In genomic region chr4:125194722-125195380, GRCm38 (mm10) we compare ENCODE assay signal across 12 mouse cellular contexts.
DNase-seq lines count a peak whose midpoint lies in the region; ATAC-seq and TF ChIP-seq lines count a peak whose summit lies in the region.
"Had no signal": no experiment of that assay in that cellular context is flagged by ENCODE, and none has a peak within 500 bp of the region (broad histone marks: within the 10 kb centered on the region; RNA-seq: fewer than 3 reads in every experiment).

No protein-coding gene starts in this region.

- TF ChIP-seq CTCF in kidney, adult 2 months (conservative IDR thresholded peaks at IDR 0.05; ENCODE audit: insufficient read depth, insufficient read length, low read depth, low read length) = no peak
- no peak for TF ChIP-seq CTCF in E14TG2a.4 (conservative IDR thresholded peaks at IDR 0.05; ENCODE audit: low read length)

- H3K27me3 ChIP-seq in kidney, adult 2 months (replicated peaks; ENCODE audit: control insufficient read depth, insufficient read depth, low read length) = no peaks in the 10 kb centered on the region
- H3K27me3 ChIP-seq in kidney, embryonic 15.5 days = peaks cover 66% of the 10 kb centered on the region
- H3K27me3 ChIP-seq in E14TG2a.4 (ENCODE audit: insufficient read depth, low read length) = peaks cover 23% of the 10 kb centered on the region
- peaks cover 20% of the 10 kb centered on the region for H3K27me3 ChIP-seq in embryonic facial prominence, embryonic 14.5 days (replicated peaks; ENCODE audit: control insufficient read depth, insufficient read depth, low read length)
- H3K27me3 ChIP-seq in midbrain, embryonic 13.5 days = peaks cover 56% of the 10 kb centered on the region

- no peak overlapping the region for H3K27ac ChIP-seq in kidney, adult 2 months (ENCODE audit: insufficient read depth, low read depth, low read length)
- H3K27ac ChIP-seq in kidney, embryonic 15.5 days = no peak overlapping the region
- no peak overlapping the region for H3K27ac ChIP-seq in embryonic facial prominence, embryonic 14.5 days (replicated peaks; ENCODE audit: low read depth, low read length)
- H3K27ac ChIP-seq in midbrain, embryonic 13.5 days = peak overlapping the region; percentile 76
- H3K27ac ChIP-seq: limb, embryonic 15.5 days had no signal

- ATAC-seq in kidney, embryonic 15.5 days (replicated peaks; ENCODE audit: low FRiP score) = no peak
- ATAC-seq in embryonic facial prominence, embryonic 14.5 days (ENCODE audit: low read depth) = peak; percentile 22; the same call in 1 of the 2 replicates
- peak; percentile 40 for ATAC-seq in midbrain, embryonic 13.5 days
- ATAC-seq: CD4-positive, CD25-positive, alpha-beta regulatory T cell, adult 4 months had no signal

- H3K4me2 ChIP-seq in kidney, embryonic 15.5 days = no peak overlapping the region
- no peak overlapping the region for H3K4me2 ChIP-seq in embryonic facial prominence, embryonic 14.5 days (ENCODE audit: low read depth, low read length)
- H3K4me2 ChIP-seq in midbrain, embryonic 13.5 days (replicated peaks) = peak overlapping the region; percentile 23
- H3K4me2 ChIP-seq: limb, embryonic 15.5 days had no signal

- TF ChIP-seq POLR2A in kidney, adult 2 months (IDR thresholded peaks at IDR 0.05; ENCODE audit: low read depth, low read length) = no peak

- H3K9ac ChIP-seq in kidney, embryonic 15.5 days = no peak overlapping the region
- H3K9ac ChIP-seq in embryonic facial prominence, embryonic 14.5 days (ENCODE audit: low read depth, low read length) = no peak overlapping the region
- H3K9ac ChIP-seq in midbrain, embryonic 13.5 days (replicated peaks) = no peak overlapping the region
- H3K9ac ChIP-seq: limb, embryonic 15.5 days had no signal

- DNase-seq in kidney, adult 2 months = peak; percentile 2
- peak; percentile 11 for DNase-seq in embryonic facial prominence, embryonic 14.5 days (ENCODE audit: low spot score)
- DNase-seq in urinary bladder, postnatal 25 days (ENCODE audit: low spot score) = no peak
- no peak for DNase-seq in T-cell, adult 2 months (ENCODE audit: low spot score)
- DNase-seq: adrenal gland, postnatal 36 days; cerebellum, adult 9-10 months; heart, adult 11 months had no signal

- H3K4me1 ChIP-seq in kidney, adult 2 months (ENCODE audit: control insufficient read depth, insufficient read depth, low read length) = no peaks in the 10 kb centered on the region
- H3K4me1 ChIP-seq in kidney, embryonic 15.5 days = 0 out of 2 replicates have a peak, but pooled peaks cover 5% of the 10 kb centered on the region
- H3K4me1 ChIP-seq in E14TG2a.4 (replicated peaks; ENCODE audit: low read depth, low read length) = peaks cover 84% of the 10 kb centered on the region
- no peaks in the 10 kb centered on the region for H3K4me1 ChIP-seq in embryonic facial prominence, embryonic 14.5 days (ENCODE audit: control insufficient read depth, insufficient read depth, low read length)
- H3K4me1 ChIP-seq in midbrain, embryonic 13.5 days (replicated peaks) = peaks cover 48% of the 10 kb centered on the region
- H3K4me1 ChIP-seq: limb, embryonic 15.5 days had no signal

- 14% methylated on average over 12 of the region's 12 CpGs for WGBS in kidney, adult 2 months
- WGBS in kidney, embryonic 15.5 days = 9% methylated on average over 12 of the region's 12 CpGs
- whole genome bisulfite sequencing in embryonic facial prominence, embryonic 14.5 days = 25% methylated on average over 12 of the region's 12 CpGs
- 14% methylated on average over 12 of the region's 12 CpGs for WGBS in midbrain, embryonic 13.5 days

- H3K9me3 ChIP-seq in kidney, embryonic 15.5 days (replicated peaks) = no peaks in the 10 kb centered on the region
- no peaks in the 10 kb centered on the region for H3K9me3 ChIP-seq in E14TG2a.4 (ENCODE audit: low read length)
- no peaks in the 10 kb centered on the region for H3K9me3 ChIP-seq in embryonic facial prominence, embryonic 14.5 days (ENCODE audit: control insufficient read depth, low read length)
- no peaks in the 10 kb centered on the region for H3K9me3 ChIP-seq in midbrain, embryonic 13.5 days
- H3K9me3 ChIP-seq: limb, embryonic 15.5 days had no signal

- no peak overlapping the region for H3K4me3 ChIP-seq in kidney, adult 2 months (ENCODE audit: insufficient read depth, low read depth, low read length)
- H3K4me3 ChIP-seq in kidney, embryonic 15.5 days (replicated peaks) = no peak overlapping the region
- peak overlapping the region; percentile 35; the same call in 1 of the 2 replicates for H3K4me3 ChIP-seq in E14TG2a.4 (replicated peaks; ENCODE audit: low read length)
- H3K4me3 ChIP-seq in embryonic facial prominence, embryonic 14.5 days (ENCODE audit: low read depth, low read length) = no peak overlapping the region
- H3K4me3 ChIP-seq in midbrain, embryonic 13.5 days (replicated peaks) = no peak overlapping the region
- H3K4me3 ChIP-seq: limb, embryonic 15.5 days had no signal

- no peaks in the 10 kb centered on the region for H3K36me3 ChIP-seq in kidney, adult 2 months (ENCODE audit: control insufficient read depth, insufficient read depth, low read length)
- no peaks in the 10 kb centered on the region for H3K36me3 ChIP-seq in kidney, embryonic 15.5 days
- H3K36me3 ChIP-seq in E14TG2a.4 (ENCODE audit: insufficient read depth, low read length) = no peaks in the 10 kb centered on the region
- H3K36me3 ChIP-seq in embryonic facial prominence, embryonic 14.5 days (ENCODE audit: control insufficient read depth, insufficient read depth, low read length) = no peaks in the 10 kb centered on the region
- no peaks in the 10 kb centered on the region for H3K36me3 ChIP-seq in midbrain, embryonic 13.5 days
- H3K36me3 ChIP-seq: limb, embryonic 15.5 days had no signal

Comparison
In these comparisons a context has a peak if more than half of its experiments do, and no peak if none do; other contexts are left out.
1. DNase-seq: peak in kidney, adult 2 months (single experiment) and embryonic facial prominence, embryonic 14.5 days (single experiment); none in urinary bladder, postnatal 25 days (single experiment) and T-cell, adult 2 months (single experiment).